Mouse (Mus musculus): ENCODE data around the gene Dad1. TPM values are rescaled to one million over a fixed set of nuclear protein-coding genes. Genes with fewer than 3 reads are reported as not detected.

Gene Dad1
- polyA plus RNA-seq, 1 experiment from 2014 or later = 396 TPM

DNA sequence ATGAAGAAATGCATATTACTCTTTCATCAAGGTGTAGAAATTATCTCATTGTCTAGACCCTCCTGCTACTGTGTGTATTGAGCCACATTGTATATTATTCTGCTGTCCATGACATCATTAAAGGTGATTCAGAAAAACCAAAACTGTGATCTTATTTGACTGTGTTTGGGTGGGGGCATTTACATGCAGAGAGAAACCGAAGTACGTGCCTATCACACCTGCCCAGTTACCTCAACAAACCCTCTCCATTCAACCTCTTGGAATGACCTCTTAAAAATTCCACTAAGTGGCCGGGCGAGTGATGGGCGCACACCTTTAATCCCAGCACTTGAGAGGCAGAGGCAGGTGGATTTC lies 29.9 kb downstream of the Dad1 start:
- no peak overlapping the region for H3K27ac ChIP-seq (replicated peaks)
- no peak overlapping the region for H3K4me2 ChIP-seq (replicated peaks)
- no peaks in the 10 kb centered on the region for H3K27me3 ChIP-seq
- no peaks in the 10 kb centered on the region for H3K36me3 ChIP-seq
- H3K4me3 ChIP-seq (replicated peaks) = no peak overlapping the region
- 90% methylated on average over 5 of the region's 5 CpGs for WGBS
- H3K9me3 ChIP-seq (replicated peaks) = no peaks in the 10 kb centered on the region
- H3K4me1 ChIP-seq = peaks cover 31% of the 10 kb centered on the region
- no peak for ATAC-seq (ENCODE audit: insufficient number of reproducible peaks, low FRiP score, low TSS enrichment, low read depth)
- H3K9ac ChIP-seq = no peak overlapping the region

GRCm38 (mm10) chr14:54223315-54224063 lies 30.4 kb downstream of the Dad1 start:
- Histone ChIP-seq H3K9me3 (replicated peaks) (no peaks in the 10 kb centered on the region), H3K27me3 (no peaks in the 10 kb centered on the region), H3K9ac (no peak overlapping the region), H3K4me1 (peaks cover 28% of the 10 kb centered on the region), H3K27ac (replicated peaks) (no peak overlapping the region), H3K4me3 (replicated peaks) (no peak overlapping the region), H3K36me3 (no peaks in the 10 kb centered on the region), H3K4me2 (replicated peaks) (no peak overlapping the region)
- WGBS = 57% methylated on average over 13 of the region's 13 CpGs
- ATAC-seq (ENCODE audit: insufficient number of reproducible peaks, low FRiP score, low TSS enrichment, low read depth) = no peak

- Histone ChIP-seq H3K36me3 (no peaks in the 10 kb centered on the region), H3K27ac (replicated peaks) (no peak overlapping the region), H3K4me3 (replicated peaks) (no peak overlapping the region), H3K4me2 (replicated peaks) (no peak overlapping the region), H3K4me1 (peaks cover 18% of the 10 kb centered on the region), H3K9ac (no peak overlapping the region), H3K27me3 (no peaks in the 10 kb centered on the region), H3K9me3 (replicated peaks) (no peaks in the 10 kb centered on the region)
- WGBS = 57% methylated on average over 8 of the region's 8 CpGs
- no peak for ATAC-seq (ENCODE audit: insufficient number of reproducible peaks, low FRiP score, low TSS enrichment, low read depth)
Measured at GRCm38 (mm10) chr14:54222289-54222727, 31.6 kb downstream of the Dad1 start.

DNA sequence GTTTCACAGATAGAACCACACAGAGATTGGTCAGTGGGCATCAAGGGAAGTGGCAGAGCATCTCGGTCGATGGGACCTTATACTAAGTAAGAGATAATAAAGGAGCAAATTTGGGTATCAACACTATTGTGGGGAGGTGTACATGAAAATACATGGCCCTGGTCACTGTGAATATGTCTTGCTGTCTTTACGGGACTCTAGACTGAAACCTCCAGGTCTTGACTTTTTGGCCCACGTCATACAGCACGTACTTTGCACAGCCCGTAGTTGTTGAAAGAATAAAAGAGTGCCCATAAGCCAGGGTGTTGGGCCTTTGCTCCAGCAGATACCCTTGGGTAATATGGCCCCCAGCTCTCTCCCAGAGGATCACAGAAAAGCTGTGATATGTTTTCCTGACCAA lies 32.3 kb downstream of the Dad1 start:
- Histone ChIP-seq H3K27ac (replicated peaks) (no peak overlapping the region), H3K4me2 (replicated peaks) (no peak overlapping the region)

GRCm38 (mm10) chr14:54220726-54221494 lies 33.0 kb downstream of the Dad1 start:
- Histone ChIP-seq H3K27me3 (no peaks in the 10 kb centered on the region), H3K36me3 (no peaks in the 10 kb centered on the region), H3K4me1 (peaks cover 17% of the 10 kb centered on the region), H3K9ac (no peak overlapping the region), H3K4me2 (replicated peaks) (no peak overlapping the region), H3K9me3 (replicated peaks) (no peaks in the 10 kb centered on the region), H3K27ac (replicated peaks) (no peak overlapping the region), H3K4me3 (replicated peaks) (no peak overlapping the region)
- ATAC-seq (ENCODE audit: insufficient number of reproducible peaks, low FRiP score, low TSS enrichment, low read depth) = no peak
- 70% methylated on average over 8 of the region's 8 CpGs for WGBS

More for the DNA sequence above, 32.3 kb downstream of the Dad1 start:
- Histone ChIP-seq H3K9me3 (replicated peaks) (no peaks in the 10 kb centered on the region), H3K4me1 (peaks cover 17% of the 10 kb centered on the region), H3K36me3 (no peaks in the 10 kb centered on the region), H3K4me3 (replicated peaks) (no peak overlapping the region), H3K9ac (no peak overlapping the region), H3K27me3 (no peaks in the 10 kb centered on the region)
- ATAC-seq (ENCODE audit: insufficient number of reproducible peaks, low FRiP score, low TSS enrichment, low read depth) = no peak
- 93% methylated on average over 6 of the region's 6 CpGs for WGBS

- H3K4me2 ChIP-seq (replicated peaks) = no peak overlapping the region
- WGBS = 73% methylated on average over 7 of the region's 7 CpGs
- no peak overlapping the region for H3K27ac ChIP-seq (replicated peaks)
- no peaks in the 10 kb centered on the region for H3K27me3 ChIP-seq
- no peaks in the 10 kb centered on the region for H3K36me3 ChIP-seq
- peaks cover 13% of the 10 kb centered on the region for H3K4me1 ChIP-seq
- ATAC-seq (ENCODE audit: insufficient number of reproducible peaks, low FRiP score, low TSS enrichment, low read depth) = no peak
- no peaks in the 10 kb centered on the region for H3K9me3 ChIP-seq (replicated peaks)
- no peak overlapping the region for H3K4me3 ChIP-seq (replicated peaks)
- no peak overlapping the region for H3K9ac ChIP-seq
Measured at GRCm38 (mm10) chr14:54219849-54220248, 34.1 kb downstream of the Dad1 start.

DNA sequence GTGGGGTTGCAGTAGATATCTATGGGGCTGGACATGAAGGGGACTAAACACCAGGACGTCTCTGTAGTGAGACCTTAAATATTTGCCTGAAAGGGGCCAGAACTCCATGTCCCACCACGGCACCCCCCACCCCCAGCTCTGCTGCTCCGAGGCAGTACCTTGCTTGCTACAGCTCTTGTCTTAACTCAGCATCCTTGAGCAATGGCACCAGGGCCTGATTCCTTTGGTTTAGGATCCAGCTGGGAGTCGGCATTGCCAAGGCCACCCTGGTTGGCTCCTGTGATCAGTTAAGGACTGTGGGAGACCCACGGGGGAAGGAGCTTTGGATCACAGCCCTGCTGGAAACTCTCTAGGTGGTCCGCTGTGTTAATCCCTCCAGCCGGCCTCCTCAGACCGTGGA lies 34.6 kb downstream of the Dad1 start:
- H3K4me1 ChIP-seq = peaks cover 9% of the 10 kb centered on the region
- H3K4me2 ChIP-seq (replicated peaks) = no peak overlapping the region
- H3K27ac ChIP-seq (replicated peaks) = no peak overlapping the region
- no peak for ATAC-seq (ENCODE audit: insufficient number of reproducible peaks, low FRiP score, low TSS enrichment, low read depth)
- no peaks in the 10 kb centered on the region for H3K9me3 ChIP-seq (replicated peaks)
- no peak overlapping the region for H3K9ac ChIP-seq
- no peaks in the 10 kb centered on the region for H3K36me3 ChIP-seq
- H3K4me3 ChIP-seq (replicated peaks) = no peak overlapping the region
- 28% methylated on average over 8 of the region's 8 CpGs for WGBS
- H3K27me3 ChIP-seq = no peaks in the 10 kb centered on the region

DNA sequence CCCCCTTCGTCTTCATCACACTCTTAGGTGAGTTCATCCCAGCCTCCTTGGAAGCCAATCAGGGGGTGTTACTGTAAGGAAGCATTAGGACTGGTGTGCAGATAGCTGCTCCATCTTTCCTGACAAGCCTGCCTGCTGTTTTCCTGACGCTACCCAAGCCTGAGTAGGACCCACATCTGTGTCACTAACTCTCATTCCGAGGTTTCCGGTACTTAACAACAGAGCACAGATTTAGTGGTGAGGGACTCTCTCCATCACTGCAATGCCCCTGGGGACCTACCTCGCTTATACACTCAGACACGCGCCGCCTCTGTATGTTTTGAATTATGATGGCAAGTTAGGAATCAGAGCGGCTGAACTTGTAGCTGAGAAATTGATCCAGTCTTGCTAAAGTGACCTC lies 35.2 kb downstream of the Dad1 start:
- Histone ChIP-seq H3K27me3 (no peaks in the 10 kb centered on the region), H3K9me3 (replicated peaks) (no peaks in the 10 kb centered on the region), H3K4me1 (peaks cover 9% of the 10 kb centered on the region), H3K27ac (replicated peaks) (no peak overlapping the region), H3K4me2 (replicated peaks) (no peak overlapping the region), H3K36me3 (no peaks in the 10 kb centered on the region), H3K9ac (no peak overlapping the region), H3K4me3 (replicated peaks) (no peak overlapping the region)
- no peak for ATAC-seq (ENCODE audit: insufficient number of reproducible peaks, low FRiP score, low TSS enrichment, low read depth)
- 29% methylated on average over 9 of the region's 9 CpGs for WGBS

DNA sequence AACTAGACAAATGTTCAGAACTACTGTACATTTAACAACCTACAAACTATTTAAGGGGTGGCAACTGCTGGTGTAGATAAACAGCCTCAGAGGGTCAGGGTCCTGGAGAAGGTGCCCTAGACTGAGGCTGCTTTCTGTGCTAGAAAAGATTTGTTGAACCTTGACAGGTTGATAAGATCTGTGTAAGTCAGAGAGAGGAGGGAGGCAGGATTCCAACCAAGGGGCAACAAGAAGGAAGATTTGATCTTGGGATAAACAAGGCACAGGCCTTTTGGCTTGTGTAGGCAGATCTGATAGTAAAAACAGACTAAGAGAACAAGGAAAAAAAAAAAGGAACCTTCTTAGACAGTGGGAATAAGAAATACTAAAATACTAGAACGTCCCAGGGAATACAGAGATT lies 35.7 kb downstream of the Dad1 start:
- WGBS = 28% methylated on average over 1 of the region's 1 CpGs
- H3K4me2 ChIP-seq (replicated peaks) = no peak overlapping the region
- H3K9me3 ChIP-seq (replicated peaks) = no peaks in the 10 kb centered on the region
- no peak overlapping the region for H3K27ac ChIP-seq (replicated peaks)
- ATAC-seq (ENCODE audit: insufficient number of reproducible peaks, low FRiP score, low TSS enrichment, low read depth) = no peak
- H3K9ac ChIP-seq = no peak overlapping the region
- peaks cover 9% of the 10 kb centered on the region for H3K4me1 ChIP-seq
- H3K36me3 ChIP-seq = no peaks in the 10 kb centered on the region
- H3K27me3 ChIP-seq = no peaks in the 10 kb centered on the region
- H3K4me3 ChIP-seq (replicated peaks) = no peak overlapping the region

DNA sequence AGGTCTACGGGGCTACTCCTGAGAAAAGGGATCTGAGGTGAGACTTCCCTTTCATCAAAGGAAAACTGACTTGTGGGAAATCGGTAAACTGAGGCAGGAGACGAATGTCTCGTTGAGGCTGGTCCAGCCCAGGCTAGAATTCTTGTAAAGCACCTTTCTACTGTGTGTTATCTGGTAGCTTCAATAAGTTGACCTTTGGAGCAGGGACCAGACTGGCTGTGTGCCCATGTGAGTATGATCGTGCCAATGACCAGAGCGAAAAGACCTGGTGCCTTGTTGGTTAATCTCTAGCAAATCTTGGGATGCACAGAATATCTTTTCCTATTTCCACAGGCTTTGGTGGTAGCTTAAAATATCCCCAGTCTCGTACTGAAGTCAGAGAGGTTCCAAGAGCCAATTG lies 37.8 kb downstream of the Dad1 start:
- 81% methylated on average over 7 of the region's 7 CpGs for WGBS
- Histone ChIP-seq H3K27me3 (no peaks in the 10 kb centered on the region), H3K9ac (no peak overlapping the region), H3K4me1 (peaks cover 9% of the 10 kb centered on the region), H3K27ac (replicated peaks) (no peak overlapping the region), H3K9me3 (replicated peaks) (no peaks in the 10 kb centered on the region), H3K4me3 (replicated peaks) (no peak overlapping the region), H3K4me2 (replicated peaks) (no peak overlapping the region), H3K36me3 (no peaks in the 10 kb centered on the region)
- no peak for ATAC-seq (ENCODE audit: insufficient number of reproducible peaks, low FRiP score, low TSS enrichment, low read depth)

GRCm38 (mm10) chr14:54214901-54215300 lies 39.0 kb downstream of the Dad1 start:
- no peak overlapping the region for H3K4me3 ChIP-seq (replicated peaks)
- peaks cover 9% of the 10 kb centered on the region for H3K4me1 ChIP-seq
- no peaks in the 10 kb centered on the region for H3K36me3 ChIP-seq
- H3K4me2 ChIP-seq (replicated peaks) = no peak overlapping the region
- H3K9me3 ChIP-seq (replicated peaks) = no peaks in the 10 kb centered on the region
- no peak for ATAC-seq (ENCODE audit: insufficient number of reproducible peaks, low FRiP score, low TSS enrichment, low read depth)
- H3K9ac ChIP-seq = no peak overlapping the region
- 62% methylated on average over 10 of the region's 10 CpGs for WGBS
- H3K27me3 ChIP-seq = no peaks in the 10 kb centered on the region
- H3K27ac ChIP-seq (replicated peaks) = no peak overlapping the region

Measured in embryonic facial prominence, embryonic 15.5 days (tissue).